Mouse (Mus musculus) kidney, postnatal 14 days (tissue): ENCODE measurements around the gene Mpp4.

Experiments used
- DNase-seq: peaks from one replicate; pipeline ENCODE4 v3.0.0; 2022; ENCODE audit warnings: mixed read lengths

Mpp4 gene

GRCm38 (mm10) chr1:59167654-59168425 is 4.7 kb upstream of the Mpp4 start:
- peak; percentile 36 for DNase-seq

- DNase-seq = no peak
These were observed 3.2 kb upstream of the Mpp4 start for GRCm38 (mm10) chr1:59166232-59166905.

GRCm38 (mm10) chr1:59163918-59164317 is 729 bp upstream of the Mpp4 start:
- no peak for DNase-seq

DNA sequence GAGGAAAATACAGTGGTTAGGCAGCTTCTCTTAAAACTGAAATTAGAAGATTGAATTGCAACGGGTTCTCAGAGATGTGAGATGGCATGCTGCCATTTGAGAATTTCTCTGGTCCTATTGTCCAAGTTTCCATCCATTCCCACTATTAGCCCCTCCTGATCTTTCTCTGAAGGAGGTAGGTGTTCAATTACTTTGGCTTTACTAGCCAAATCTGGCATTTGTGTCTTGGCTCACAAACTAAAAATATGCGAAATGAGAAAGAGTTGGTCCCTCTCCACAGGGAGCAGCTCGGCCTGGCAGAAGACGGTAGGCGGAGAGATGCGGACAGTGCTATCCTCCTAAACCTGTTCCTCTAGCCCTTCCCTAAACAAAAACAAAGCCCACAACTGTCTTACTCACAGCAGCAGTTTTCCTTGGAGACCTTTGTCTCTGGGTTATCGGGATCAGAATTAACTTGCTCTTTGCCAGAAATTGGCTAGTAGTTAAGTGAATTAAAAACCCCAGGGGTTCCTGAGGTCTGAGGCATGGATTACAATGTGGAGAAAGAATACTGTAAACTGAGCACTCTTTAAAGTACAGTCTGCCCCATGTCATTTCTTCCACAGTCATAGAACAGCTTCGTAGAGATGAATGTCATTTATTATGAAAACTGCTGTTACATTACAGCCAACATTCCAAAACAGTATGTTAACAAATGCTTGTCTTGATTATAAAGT is 722 bp downstream of the Mpp4 start:
- DNase-seq = no peak

GRCm38 (mm10) chr1:59161396-59161795 is 1.8 kb downstream of the Mpp4 start:
- DNase-seq = no peak

- peak; percentile 43 for DNase-seq
These were observed 2.3 kb downstream of the Mpp4 start for GRCm38 (mm10) chr1:59160871-59161270.

DNA sequence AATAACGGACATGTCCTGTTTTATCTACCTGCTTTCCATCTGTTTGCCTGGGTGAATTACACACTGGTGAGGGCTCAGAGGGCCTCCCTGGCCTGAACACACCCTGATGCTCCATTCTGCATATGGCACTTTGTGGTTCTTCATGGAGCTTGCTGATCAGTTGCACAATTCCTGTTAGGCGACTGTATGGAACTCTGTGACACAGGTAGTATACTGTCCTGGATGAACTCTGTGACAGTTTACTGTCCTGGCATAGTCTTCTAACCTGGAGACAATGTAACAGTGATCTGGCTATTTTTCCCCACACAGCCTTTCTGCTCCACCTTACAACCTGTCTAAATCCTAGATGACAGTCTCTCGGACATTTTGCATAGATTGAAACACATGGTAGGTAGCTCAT is 4.1 kb downstream of the Mpp4 start:
- DNase-seq = no peak

DNA sequence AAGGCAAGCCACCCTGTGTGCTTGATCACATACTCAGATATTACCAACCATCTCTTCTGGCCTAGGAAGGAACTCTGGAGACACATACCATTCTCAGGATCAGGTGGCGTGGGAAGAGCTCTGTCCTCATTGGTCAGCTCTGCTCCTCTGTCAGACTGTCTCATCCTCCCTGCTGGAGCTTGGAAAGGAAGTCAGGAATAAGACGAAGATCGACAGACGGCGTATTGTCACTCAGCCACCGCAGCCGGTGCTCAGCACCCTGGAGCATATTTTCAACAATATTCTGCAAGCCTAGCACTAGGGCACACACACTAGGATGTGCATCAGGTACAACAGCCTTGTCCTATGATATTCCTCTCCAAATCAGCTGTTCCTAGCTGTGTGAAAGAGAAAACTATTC is 4.7 kb downstream of the Mpp4 start:
- DNase-seq = no peak

- peak; percentile 53 for DNase-seq
These were observed 5.3 kb downstream of the Mpp4 start for GRCm38 (mm10) chr1:59157846-59158245.

GRCm38 (mm10) chr1:59152346-59152745 is 10.8 kb downstream of the Mpp4 start:
- DNase-seq = no peak

- no peak for DNase-seq
These were observed 12.6 kb downstream of the Mpp4 start for GRCm38 (mm10) chr1:59150542-59150941.

DNA sequence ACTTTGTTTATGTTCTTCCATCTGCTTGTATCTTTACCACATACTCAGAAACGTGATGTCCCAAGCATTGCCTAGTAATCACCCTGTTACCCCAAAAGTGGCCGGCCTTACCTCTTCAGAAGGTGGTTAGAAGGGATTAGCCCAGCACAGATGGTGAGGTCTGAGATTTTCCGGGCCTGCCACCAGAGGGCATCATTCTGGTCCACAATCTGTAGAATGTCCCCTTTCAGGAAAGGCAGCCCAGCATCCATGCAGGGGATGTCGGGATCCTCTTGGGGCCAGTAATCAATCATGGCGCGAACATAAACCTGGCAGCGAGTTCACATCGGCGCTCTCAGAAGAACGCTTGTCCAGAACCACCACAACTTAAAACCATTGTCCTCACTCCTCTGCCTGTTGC is 18.6 kb downstream of the Mpp4 start:
- DNase-seq = peak; percentile 51

DNA sequence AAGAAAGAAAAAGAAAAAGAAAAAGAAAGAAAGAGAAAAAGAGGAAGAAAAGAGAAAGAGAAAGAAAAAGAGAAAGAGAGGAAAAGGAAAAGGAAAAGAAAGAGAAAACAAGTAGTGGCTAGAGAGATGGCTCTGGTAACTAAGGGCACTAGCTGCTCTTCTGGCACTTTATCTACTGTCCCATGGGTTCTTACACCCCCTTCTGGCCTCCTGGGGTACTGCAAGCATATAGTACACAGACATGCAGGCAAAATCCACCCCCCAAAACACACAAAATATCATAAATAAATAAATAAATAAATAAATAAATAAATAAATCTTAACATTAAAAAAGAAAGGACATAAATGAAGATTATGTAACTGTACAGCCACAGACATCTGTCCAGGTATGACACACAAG is 20.4 kb downstream of the Mpp4 start:
- DNase-seq = peak; percentile 74

DNA sequence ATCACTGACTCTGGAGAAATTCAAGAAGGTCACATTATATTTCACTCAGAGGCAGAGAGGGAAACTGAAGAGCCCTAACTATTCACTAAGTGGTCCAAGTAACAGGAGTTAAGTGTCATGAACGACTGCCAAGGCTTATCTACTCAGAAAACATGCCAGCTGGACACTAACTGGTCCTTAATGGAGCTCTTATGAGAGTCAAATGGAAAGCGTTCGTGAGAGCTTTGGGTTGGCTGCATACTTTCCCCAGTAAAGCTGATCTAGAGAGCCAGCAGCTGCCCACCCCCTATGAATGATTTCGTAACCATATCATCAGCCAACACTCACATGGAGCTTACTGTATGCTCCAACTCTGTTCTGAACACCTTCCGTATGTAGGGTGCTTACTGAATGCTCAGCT is 28.8 kb downstream of the Mpp4 start:
- no peak for DNase-seq

DNA sequence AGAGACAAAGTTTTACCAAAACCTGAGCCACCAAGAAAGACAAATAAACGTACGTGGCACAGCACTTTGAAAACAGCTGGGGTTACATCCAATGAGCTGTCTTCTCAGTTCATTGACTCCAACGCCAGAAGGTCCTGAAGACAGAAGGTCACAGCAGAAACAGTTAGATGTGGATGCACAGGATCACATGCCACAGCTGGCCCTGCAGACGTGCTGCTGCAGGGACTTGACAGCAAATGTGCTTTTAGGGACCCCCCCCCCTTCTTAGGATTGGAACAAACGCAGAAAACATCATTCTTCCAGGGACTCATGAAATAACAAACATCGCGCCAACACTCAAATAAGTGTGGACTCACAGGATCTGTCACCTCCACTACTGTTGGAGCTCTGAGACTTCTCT is 34.3 kb downstream of the Mpp4 start:
- no peak for DNase-seq

GRCm38 (mm10) chr1:59125558-59125957 is 37.6 kb downstream of the Mpp4 start:
- DNase-seq = no peak

DNA sequence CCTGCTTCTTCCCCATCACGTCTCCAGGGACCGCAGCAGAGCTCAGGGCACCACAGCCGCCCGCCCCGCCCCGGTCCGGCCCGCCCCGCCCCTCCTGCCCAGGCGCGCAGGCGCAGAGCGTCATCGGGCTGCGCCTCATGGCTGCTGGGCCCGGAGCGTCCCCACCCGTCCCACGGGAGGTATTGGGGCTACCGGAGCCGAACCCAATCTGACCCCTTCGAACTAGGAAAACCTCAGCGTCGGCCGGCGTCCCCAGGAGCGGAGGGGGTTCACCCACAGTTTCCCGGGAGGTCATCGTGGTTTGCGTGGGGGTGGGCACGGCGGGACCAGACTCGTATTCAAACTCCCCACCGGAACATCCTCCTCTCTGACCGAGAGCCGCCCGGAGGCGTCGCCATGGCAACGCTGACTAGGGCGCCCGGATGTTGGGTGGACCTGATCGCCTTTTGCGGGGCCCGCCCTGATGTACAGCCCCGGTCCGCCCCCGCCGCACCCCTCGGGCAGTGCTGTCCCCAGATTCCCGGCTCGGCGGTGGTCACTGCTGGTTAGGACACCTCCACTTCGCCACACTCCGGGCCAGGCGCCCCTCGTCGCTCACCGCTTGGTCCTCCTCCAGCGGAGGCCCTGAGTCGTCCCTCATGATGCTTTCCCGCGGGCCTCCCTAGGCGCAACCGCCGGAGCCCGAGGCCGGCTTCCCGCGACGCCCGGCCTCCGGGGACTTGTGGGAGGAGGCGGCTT is 43.3 kb downstream of the Mpp4 start, which contains the start of gene Tmem237:
TSS of gene Tmem237 (minus strand) at position 689 of the 738 bp plus-strand sequence.
- DNase-seq = peak; percentile 94

GRCm38 (mm10) chr1:59110524-59110923 is 52.7 kb downstream of the Mpp4 start:
- DNase-seq = no peak

- peak; percentile 13 for DNase-seq
These were observed 61.1 kb downstream of the Mpp4 start for GRCm38 (mm10) chr1:59102071-59102470.

DNA sequence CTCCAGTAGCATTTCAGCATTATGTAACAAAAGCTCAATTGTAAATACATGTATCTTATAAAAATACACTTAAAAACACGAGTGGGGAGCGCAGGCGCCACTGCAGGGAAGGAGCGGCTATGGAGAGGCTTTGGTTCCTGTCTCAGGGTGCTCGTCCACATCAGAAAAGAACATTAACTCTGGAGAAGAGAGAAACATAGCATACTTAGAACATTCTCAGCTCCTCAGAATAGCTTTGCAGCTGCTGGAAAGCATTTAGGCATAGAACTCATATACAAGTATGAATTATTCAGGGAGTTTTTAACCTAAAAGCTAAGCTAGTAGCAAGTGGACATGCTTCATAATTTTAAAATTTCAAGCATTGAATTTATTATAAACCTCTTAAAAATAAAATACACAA is 62.2 kb downstream of the Mpp4 start:
- DNase-seq = no peak

DNA sequence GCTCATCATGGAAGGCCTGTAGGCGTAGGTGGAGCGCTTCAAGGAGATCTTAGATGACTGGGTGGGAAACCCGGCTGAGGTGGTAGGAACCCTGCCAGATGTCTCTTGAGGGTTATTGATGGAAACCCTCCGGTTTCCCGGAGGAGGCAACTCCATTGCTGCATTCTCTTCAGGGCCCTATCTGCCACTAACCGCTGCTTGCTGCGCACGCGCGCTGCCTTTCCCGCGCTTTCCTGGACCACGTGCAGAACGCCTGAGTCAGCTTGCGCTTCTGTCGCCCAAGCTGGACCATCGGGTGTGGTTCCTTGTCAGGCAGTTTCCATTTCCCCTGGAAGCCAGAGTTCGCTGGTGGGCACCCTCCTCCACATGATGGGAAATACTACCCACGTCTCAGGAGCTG is 68.5 kb downstream of the Mpp4 start, which contains the start of gene C2cd6:
TSS of gene C2cd6 (minus strand) at position 196 of the 400 bp plus-strand sequence.
- DNase-seq = no peak
